Mouse (Mus musculus) cerebellum, adult 2 months (tissue): ENCODE measurements around the gene Lcn4.

Source experiments
- CTCF ChIP-seq: fragments of 200-500 bp; IDR thresholded peaks from 2 replicates; pipeline ENCODE4 v1.5.1; 2011; ENCODE audit warnings: low read depth, mild to moderate bottlenecking, control low read depth, low read length, moderate library complexity, borderline replicate concordance; ENCODE audit not compliant: insufficient read depth
- POLR2A ChIP-seq: fragments of 200-500 bp; IDR thresholded peaks from 2 replicates; pipeline ENCODE4 v1.6.1; 2011; ENCODE audit warnings: low read length, control low read depth, borderline replicate concordance; ENCODE audit not compliant: insufficient read depth

- TF ChIP-seq POLR2A = no peak
- TF ChIP-seq CTCF = no peak
Measured at GRCm38 (mm10) chr2:26636325-26636635, 34.8 kb downstream of the Lcn4 start.
